ENCODE assay signal across 26 mouse cellular contexts in genomic region chr17:61426846-61427245, GRCm38 (mm10).
DNase-seq lines count a peak whose midpoint lies in the region; ATAC-seq and TF ChIP-seq lines count a peak whose summit lies in the region.
"Had no signal": no experiment of that assay in that cellular context is flagged by ENCODE, and none has a peak within 500 bp of the region (broad histone marks: within the 10 kb centered on the region; RNA-seq: fewer than 3 reads in every experiment).

No protein-coding gene starts in this region.

- H3K9me3 ChIP-seq in kidney, postnatal 0 days (replicated peaks; ENCODE audit: low read length), result no peaks in the 10 kb centered on the region
- H3K9me3 ChIP-seq: embryonic facial prominence, embryonic 12.5 days; forebrain, embryonic 12.5 days; heart, embryonic 15.5 days; hindbrain, embryonic 13.5 days; liver, embryonic 13.5 days; midbrain, embryonic 12.5 days had no signal

- peak; percentile 5 for DNase-seq in embryo, embryonic 10.5 days (ENCODE audit: low spot score)
- DNase-seq in embryo, embryonic 10 days (ENCODE audit: low spot score), result no peak
- DNase-seq in kidney, postnatal 0 days (ENCODE audit: low spot score), result peak; percentile 63
- no peak for DNase-seq in kidney, adult 18-20 months
- peak; percentile 18 for DNase-seq in forelimb bud, embryonic 11.5 days (ENCODE audit: low read depth, low spot score)
- DNase-seq in layer of hippocampus, adult 2 months (ENCODE audit: low spot score in 2 of 2), result no peak
- no peak for DNase-seq in ovary, postnatal 10 days (ENCODE audit: low spot score)
- DNase-seq: adrenal gland, adult 8-10 months; cerebellum, adult 2 months; cerebellum, postnatal 25 days; gastrocnemius, adult 2 months; heart, postnatal 36 days; kidney, adult 9 months; left cerebral cortex, postnatal 4 days; liver, embryonic 13.5 days; lung, adult 2 months; lung, postnatal 14 days; thymus, adult 18-20 months; thymus, postnatal 36 days had no signal

- H3K27ac ChIP-seq in kidney, postnatal 0 days, result no peak overlapping the region
- H3K27ac ChIP-seq in layer of hippocampus, adult 2 months, result no peak overlapping the region
- H3K27ac ChIP-seq: embryonic facial prominence, embryonic 12.5 days; forebrain, embryonic 12.5 days; gastrocnemius, adult 2 months; heart, embryonic 15.5 days; hindbrain, embryonic 13.5 days; liver, embryonic 13.5 days; midbrain, embryonic 12.5 days had no signal

- no peaks in the 10 kb centered on the region for H3K4me1 ChIP-seq in kidney, postnatal 0 days (replicated peaks; ENCODE audit: insufficient read depth, low read length)
- H3K4me1 ChIP-seq: embryonic facial prominence, embryonic 12.5 days; forebrain, embryonic 12.5 days; heart, embryonic 15.5 days; hindbrain, embryonic 13.5 days; liver, embryonic 13.5 days; midbrain, embryonic 12.5 days had no signal

- ATAC-seq in kidney, postnatal 0 days (replicated peaks; ENCODE audit: low FRiP score, low read depth), result 0 out of 2 replicates have a peak, but pooled peaks have one; percentile 49
- ATAC-seq: CD4-positive, CD25-positive, alpha-beta regulatory T cell, adult 4 months had no signal

- no peaks in the 10 kb centered on the region for H3K36me3 ChIP-seq in kidney, postnatal 0 days (ENCODE audit: insufficient read depth, low read length)
- H3K36me3 ChIP-seq: embryonic facial prominence, embryonic 12.5 days; forebrain, embryonic 12.5 days; heart, embryonic 15.5 days; hindbrain, embryonic 13.5 days; liver, embryonic 13.5 days; midbrain, embryonic 12.5 days had no signal

- H3K27me3 ChIP-seq in kidney, postnatal 0 days (ENCODE audit: insufficient read depth, low read length), result no peaks in the 10 kb centered on the region
- H3K27me3 ChIP-seq: embryonic facial prominence, embryonic 12.5 days; forebrain, embryonic 12.5 days; heart, embryonic 15.5 days; hindbrain, embryonic 13.5 days; liver, embryonic 13.5 days; midbrain, embryonic 12.5 days had no signal

- H3K4me3 ChIP-seq in kidney, postnatal 0 days (replicated peaks; ENCODE audit: low read depth, low read length), result no peak overlapping the region
- no peak overlapping the region for H3K4me3 ChIP-seq in layer of hippocampus, adult 2 months
- H3K4me3 ChIP-seq: embryonic facial prominence, embryonic 12.5 days; erythroblast, embryonic 14.5 days; forebrain, embryonic 12.5 days; gastrocnemius, adult 2 months; heart, embryonic 15.5 days; hindbrain, embryonic 13.5 days; liver, embryonic 13.5 days; midbrain, embryonic 12.5 days had no signal

- WGBS in kidney, postnatal 0 days, result 30% methylated on average over 8 of the region's 8 CpGs

- peak overlapping the region; percentile 35; the same call in 1 of the 2 replicates for H3K4me2 ChIP-seq in kidney, postnatal 0 days (ENCODE audit: low read length)
- H3K4me2 ChIP-seq: embryonic facial prominence, embryonic 12.5 days; forebrain, embryonic 12.5 days; heart, embryonic 15.5 days; hindbrain, embryonic 13.5 days; liver, embryonic 13.5 days; midbrain, embryonic 12.5 days had no signal

- TF ChIP-seq CTCF in kidney, postnatal 0 days (IDR thresholded peaks at IDR 0.05; ENCODE audit: low read depth), result no peak
- TF ChIP-seq CTCF in layer of hippocampus, adult 2 months (conservative IDR thresholded peaks at IDR 0.05), result no peak

- no peak overlapping the region for H3K9ac ChIP-seq in kidney, postnatal 0 days (ENCODE audit: low read depth, low read length)
- H3K9ac ChIP-seq: embryonic facial prominence, embryonic 12.5 days; forebrain, embryonic 12.5 days; heart, embryonic 15.5 days; hindbrain, embryonic 13.5 days; liver, embryonic 13.5 days; midbrain, embryonic 12.5 days had no signal

Comparison
In these comparisons a context has a peak if more than half of its experiments do, and no peak if none do; other contexts are left out.
1. DNase-seq: peak in embryo, embryonic 10.5 days (single experiment), kidney, postnatal 0 days (single experiment) and forelimb bud, embryonic 11.5 days (single experiment); none in embryo, embryonic 10 days (single experiment), kidney, adult 18-20 months (single experiment), layer of hippocampus, adult 2 months (0 of 2) and ovary, postnatal 10 days (single experiment).